Mouse (Mus musculus) forebrain, postnatal 0 days (tissue): Measurements from ENCODE around the gene Nfs1. TPM values are rescaled to one million over a fixed set of nuclear protein-coding genes. Genes with fewer than 3 reads are reported as not detected.
A peak's percentile ranks its signal among the peaks of the same experiment; 100 is the strongest.
"Not testable (repeated sequence)": the region's sequence is repeated elsewhere in the genome, so short reads cannot be mapped to it uniquely, and the experiment has no call there.

Source experiments
- ATAC-seq: fragments of 200-750 bp; cut with Nextera tagmentation; 2 replicates; pipeline ENCODE4 v1.8.0; 2017; ENCODE audit warnings: mild to moderate bottlenecking, moderate library complexity
- DNase-seq: peaks from one replicate; pipeline ENCODE4 v3.0.0-alpha.2; 2015
- H3K27ac ChIP-seq: fragments of 300-500 bp; sonication (generic); 2 replicates; pipeline ENCODE4 v1.5.1; 2014; ENCODE audit warnings: low read depth, mild to moderate bottlenecking, antibody characterized with exemption, low read length, moderate library complexity, mixed read lengths
- H3K27me3 ChIP-seq: fragments of 300-500 bp; sonication (generic); 2 replicates; pipeline ENCODE4 v1.6.1; 2014; ENCODE audit warnings: mild to moderate bottlenecking, low read length, mixed read lengths; ENCODE audit not compliant: insufficient read depth
- H3K36me3 ChIP-seq: fragments of 300-500 bp; sonication (generic); 2 replicates; pipeline ENCODE4 v1.6.1; 2014; ENCODE audit warnings: mild to moderate bottlenecking, moderate library complexity; ENCODE audit not compliant: insufficient read depth
- H3K4me1 ChIP-seq: fragments of 300-500 bp; sonication (generic); 2 replicates; pipeline ENCODE4 v1.6.1; 2014; ENCODE audit warnings: antibody characterized with exemption; ENCODE audit not compliant: insufficient read depth
- H3K4me2 ChIP-seq: fragments of 300-500 bp; sonication (generic); 2 replicates; pipeline ENCODE4 v1.6.1; 2014; ENCODE audit warnings: low read depth, mild to moderate bottlenecking, moderate library complexity
- H3K4me3 ChIP-seq: fragments of 300-500 bp; sonication (generic); 2 replicates; pipeline ENCODE4 v1.5.1; 2014; ENCODE audit warnings: low read depth, low read length, mixed read lengths
- H3K9ac ChIP-seq: fragments of 300-500 bp; sonication (generic); 2 replicates; pipeline ENCODE4 v1.6.1; 2014; ENCODE audit warnings: mild to moderate bottlenecking
- H3K9me3 ChIP-seq: fragments of 300-500 bp; sonication (generic); 2 replicates; pipeline ENCODE4 v1.6.1; 2016; ENCODE audit warnings: low read length
- CTCF ChIP-seq: sonication (generic); IDR thresholded peaks from 2 replicates; pipeline ENCODE4 v1.5.1; 2016; ENCODE audit warnings: antibody characterized with exemption, control low read depth, low read depth
- WGBS: fragments of 180-500 bp; shearing (Covaris S2); extraction: QIAGEN DNeasy Blood & Tissue Kit; methylation state at CpG from one replicate; pipeline ENCODE4 v1.1.7; 2014; 5-methylcytosine and 5-hydroxymethylcytosine counted together
- polyA plus RNA-seq: library from polyadenylated mRNA; unstranded; fragments of >200 nt; fragmentation: Nextera tagmentation; extraction: Ambion mirVana; gene quantifications from 2 replicates; pipeline ENCODE4 v1.2.1, GENCODE M21; 2015
- total RNA-seq: library from RNA; depleted of rRNA; stranded (reverse); fragments of >200 nt; gene quantifications from 2 replicates; pipeline ENCODE4 v1.2.3, GENCODE M21; 2014; rRNA removed

The Nfs1 gene
- 41.9 and 42.7 TPM in 2 replicates for total RNA-seq
- polyA plus RNA-seq = 41.2 and 48.6 TPM in 2 replicates

DNA sequence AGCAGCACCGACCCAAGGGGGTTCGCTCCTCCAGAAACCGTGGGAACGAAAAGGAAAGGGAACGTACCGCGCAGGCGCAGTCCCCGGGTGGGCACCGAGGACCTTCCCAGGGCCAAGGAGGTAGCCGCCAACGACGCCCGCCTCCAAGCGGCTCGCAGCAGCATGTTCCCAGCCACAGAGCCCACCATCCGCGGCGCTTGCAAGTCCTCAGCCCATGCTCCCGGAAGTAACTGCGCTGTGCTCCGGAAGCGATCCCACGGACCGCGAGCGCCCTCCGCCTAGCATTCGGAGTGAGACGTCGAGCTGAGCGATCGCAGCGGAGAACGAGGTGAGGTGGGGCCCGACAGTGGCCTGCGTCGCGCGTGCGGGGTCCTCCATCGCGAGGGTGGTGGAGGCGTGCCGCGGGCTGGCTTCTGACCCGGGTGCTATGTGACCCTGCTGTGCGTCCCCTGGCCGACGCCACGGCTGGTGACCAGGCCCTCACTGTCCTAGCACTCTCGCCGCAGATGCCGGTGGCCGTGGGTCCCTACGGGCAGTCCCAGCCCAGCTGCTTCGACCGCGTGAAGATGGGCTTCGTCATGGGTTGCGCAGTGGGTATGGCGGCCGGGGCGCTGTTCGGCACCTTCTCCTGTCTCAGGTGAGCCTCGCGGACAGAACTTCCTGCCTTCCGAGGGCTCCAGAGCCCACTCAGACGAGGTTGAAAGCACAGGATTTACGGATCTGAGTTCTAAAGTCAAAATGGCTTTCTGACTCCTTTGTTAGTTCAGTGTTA is at the start of gene Nfs1, which contains the start of gene Romo1:
TSS of gene Nfs1 (minus strand) at position 234 of the 772 bp plus-strand sequence.
TSS of gene Romo1 (plus strand) at position 87 of the 772 bp plus-strand sequence.
- peak within 1 kb of the TSS; percentile 83 for H3K4me2 ChIP-seq
- ATAC-seq (peak; percentile 99), DNase-seq (peak; percentile 98)
- H3K9me3 ChIP-seq = no peaks in the 10 kb centered on the region
- peak within 1 kb of the TSS; percentile 90 for H3K27ac ChIP-seq
- peak within 1 kb of the TSS; percentile 67 for H3K4me3 ChIP-seq
- H3K36me3 ChIP-seq = peaks cover 25% of the 10 kb centered on the region
- WGBS = under 1% methylated on average over 70 of the region's 70 CpGs
- H3K27me3 ChIP-seq = no peaks in the 10 kb centered on the region
- peak within 1 kb of the TSS; percentile 83 for H3K9ac ChIP-seq
- TF ChIP-seq CTCF = peak; percentile 84
- peaks cover 4% of the 10 kb centered on the region; the same call in 1 of the 2 replicates for H3K4me1 ChIP-seq

DNA sequence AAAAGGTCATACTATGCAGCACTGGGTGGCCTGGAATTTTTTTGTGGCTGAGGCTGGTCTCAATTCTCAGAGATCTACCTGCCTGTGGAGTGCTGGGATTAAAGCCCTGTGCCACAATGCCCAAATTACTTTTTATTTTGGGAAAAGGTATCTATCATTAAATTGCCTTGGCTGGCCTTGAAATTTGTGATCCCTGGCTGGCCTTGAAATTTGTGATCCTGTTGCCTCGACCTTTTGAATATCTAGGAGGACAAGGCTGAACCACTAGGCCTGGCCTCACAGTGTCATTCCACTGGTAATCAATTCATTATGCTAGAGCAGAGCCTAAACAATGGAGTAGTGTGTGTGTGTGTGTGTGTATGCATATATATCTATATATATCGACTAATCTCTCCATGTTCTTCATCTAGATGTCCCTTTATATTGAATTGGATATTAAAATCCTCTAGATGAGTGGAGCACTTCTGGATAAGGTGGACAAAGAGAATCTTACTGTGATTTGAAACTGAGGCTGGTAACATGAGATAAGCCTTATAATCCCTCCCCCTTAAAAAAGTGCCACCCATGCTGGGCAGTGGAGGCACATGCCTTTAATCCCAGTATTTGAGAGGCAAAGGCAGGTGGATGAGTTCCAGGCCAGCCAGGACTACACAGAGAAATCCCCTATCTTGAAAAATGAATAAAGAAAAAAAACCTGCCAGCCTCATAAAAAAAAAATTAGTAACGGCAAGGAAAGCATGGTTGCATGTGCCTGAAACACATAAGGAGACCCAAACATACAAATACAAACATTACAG is 49.3 kb upstream of the Nfs1 start:
- no peak for TF ChIP-seq CTCF
- ATAC-seq (no peak), DNase-seq (no peak)
- Histone ChIP-seq H3K27me3 (no peaks in the 10 kb centered on the region), H3K9ac (no peak overlapping the region), H3K4me3 (no peak overlapping the region), H3K27ac (no peak overlapping the region), H3K4me1 (peaks cover 4% of the 10 kb centered on the region; the same call in 1 of the 2 replicates), H3K9me3 (no peaks in the 10 kb centered on the region), H3K4me2 (no peak overlapping the region), H3K36me3 (no peaks in the 10 kb centered on the region)
- WGBS = 78% methylated on average over 3 of the region's 3 CpGs

DNA sequence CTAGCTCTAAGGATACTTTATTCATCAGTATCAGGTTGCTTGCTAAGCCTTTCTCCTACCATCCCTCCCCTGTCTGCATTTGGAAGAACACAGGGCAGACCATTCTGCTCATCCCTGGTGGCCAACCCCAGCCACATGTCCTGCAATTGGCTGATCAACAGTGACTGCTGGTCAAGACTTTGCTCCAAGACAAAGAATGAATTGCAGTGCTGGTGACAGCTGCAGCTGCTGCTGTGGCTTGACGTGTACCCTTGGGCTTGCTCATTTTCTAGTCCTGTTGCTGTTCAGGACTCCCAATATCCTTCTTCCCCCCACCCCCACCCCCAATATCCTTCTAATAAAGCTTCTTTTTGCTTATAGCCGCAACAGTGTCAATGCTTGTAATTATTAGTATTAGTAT is 48.1 kb upstream of the Nfs1 start:
- H3K36me3 ChIP-seq = no peaks in the 10 kb centered on the region
- WGBS = 80% methylated on average over 2 of the region's 2 CpGs
- TF ChIP-seq CTCF = no peak

DNA sequence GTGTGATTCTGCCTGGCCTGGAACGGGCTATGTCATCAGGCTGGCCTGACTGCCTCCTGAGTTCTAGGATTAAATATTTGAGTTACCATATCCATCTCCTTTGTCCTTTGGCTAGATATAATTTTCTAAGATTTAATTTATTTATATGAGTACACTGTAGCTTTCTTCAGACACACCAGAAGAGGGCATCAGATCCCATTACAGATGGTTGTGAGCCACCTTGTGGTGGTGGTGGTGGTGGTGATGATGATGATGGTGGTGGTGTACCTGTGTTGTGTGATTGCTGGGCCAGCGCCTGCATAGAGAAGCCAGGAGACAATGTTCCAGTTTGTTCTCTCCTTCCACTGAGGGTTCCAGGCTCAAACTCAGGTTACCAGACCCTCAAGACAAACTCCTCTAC is 47.6 kb upstream of the Nfs1 start:
- 87% methylated on average over 2 of the region's 2 CpGs for WGBS
- TF ChIP-seq CTCF = peak; percentile 35
- ATAC-seq (no peak), DNase-seq (no peak)
- Histone ChIP-seq H3K4me3 (no peak overlapping the region), H3K27me3 (no peaks in the 10 kb centered on the region), H3K4me2 (no peak overlapping the region), H3K4me1 (no peaks in the 10 kb centered on the region), H3K9ac (no peak overlapping the region), H3K9me3 (no peaks in the 10 kb centered on the region), H3K36me3 (no peaks in the 10 kb centered on the region), H3K27ac (no peak overlapping the region)

More for the DNA sequence above, 48.1 kb upstream of the Nfs1 start:
- no peak overlapping the region for H3K4me2 ChIP-seq
- no peak for ATAC-seq
- H3K4me1 ChIP-seq = no peaks in the 10 kb centered on the region
- H3K9ac ChIP-seq = no peak overlapping the region
- no peaks in the 10 kb centered on the region for H3K9me3 ChIP-seq
- no peak overlapping the region for H3K4me3 ChIP-seq
- no peak overlapping the region for H3K27ac ChIP-seq
- no peaks in the 10 kb centered on the region for H3K27me3 ChIP-seq
- DNase-seq = no peak

DNA sequence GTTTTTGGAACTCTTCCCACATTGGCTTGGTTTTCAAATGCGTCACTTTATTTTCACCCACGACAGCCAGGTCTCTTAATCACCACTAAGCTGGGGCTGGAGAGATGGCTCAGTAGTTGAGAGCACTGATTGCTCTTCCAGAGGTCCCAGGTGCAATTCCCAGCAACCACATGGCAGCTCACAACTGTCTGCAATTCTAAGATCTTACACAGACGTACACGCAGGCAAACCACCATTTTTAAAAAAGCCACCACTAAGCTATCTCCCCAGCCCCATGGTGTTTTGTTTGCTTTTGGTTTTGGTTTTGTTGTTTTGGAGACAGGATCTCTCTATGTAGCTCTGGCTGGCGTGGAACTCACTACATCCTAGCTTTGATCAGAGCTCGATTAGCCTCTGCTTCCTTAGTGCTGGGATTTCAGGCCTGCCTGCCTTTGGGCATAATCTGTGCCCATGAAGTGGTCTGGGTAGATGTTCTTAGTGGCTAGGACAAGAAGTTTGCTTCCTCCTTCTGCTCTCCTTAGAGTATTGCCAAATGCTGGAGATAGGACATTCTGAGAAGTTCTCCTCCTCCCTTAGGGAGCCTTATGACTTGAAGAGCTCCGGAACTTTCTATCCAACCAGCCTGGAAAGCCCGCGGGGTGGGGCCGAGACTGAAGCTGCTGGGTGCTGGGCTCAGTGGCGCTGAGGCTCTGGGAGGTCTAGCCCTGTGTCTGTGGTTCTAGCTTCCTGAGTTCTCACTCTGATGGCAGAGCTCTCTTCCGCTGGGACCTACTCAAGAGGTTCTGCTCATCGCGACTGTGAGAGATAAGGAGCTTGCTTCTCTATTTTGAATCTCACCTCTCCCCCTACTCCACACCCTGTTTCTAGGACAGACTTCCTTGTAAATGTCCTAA is 46.3 kb upstream of the Nfs1 start:
- Histone ChIP-seq H3K27ac (no peak overlapping the region), H3K4me3 (no peak overlapping the region), H3K4me2 (no peak overlapping the region), H3K27me3 (no peaks in the 10 kb centered on the region), H3K4me1 (no peaks in the 10 kb centered on the region), H3K36me3 (no peaks in the 10 kb centered on the region), H3K9me3 (no peaks in the 10 kb centered on the region), H3K9ac (no peak overlapping the region)
- DNase-seq (no peak), ATAC-seq (no peak)
- TF ChIP-seq CTCF = no peak
- WGBS = 83% methylated on average over 14 of the region's 14 CpGs

DNA sequence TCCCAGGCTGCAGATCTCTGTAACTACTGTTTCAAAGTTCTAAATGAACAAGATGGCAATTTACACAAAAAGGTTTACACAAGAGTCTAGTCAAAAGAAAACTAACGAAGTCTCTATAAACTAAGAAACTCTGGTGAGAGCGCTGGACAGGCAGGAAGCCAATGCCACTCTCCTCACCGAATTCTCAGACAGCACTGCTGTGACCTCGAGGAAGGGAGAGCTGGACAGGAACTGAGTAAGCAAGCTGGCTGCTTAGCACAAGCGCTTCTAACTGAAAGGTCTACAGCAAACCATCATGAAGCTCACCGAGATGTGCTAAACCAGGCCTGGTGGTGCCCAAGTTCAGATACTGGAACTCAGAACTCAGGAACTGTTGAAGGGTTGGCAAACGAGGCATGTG is 45.3 kb upstream of the Nfs1 start:
- not testable (repeated sequence) for ATAC-seq, H3K27ac ChIP-seq, DNase-seq, H3K4me3 ChIP-seq, H3K9me3 ChIP-seq, H3K4me1 ChIP-seq, H3K9ac ChIP-seq, H3K36me3 ChIP-seq, H3K27me3 ChIP-seq, H3K4me2 ChIP-seq
- 77% methylated on average over 7 of the region's 7 CpGs for WGBS
